Mouse (Mus musculus) E14TG2a.4 (cell line): ENCODE data around the gene Gal3st2c.
"Not testable (repeated sequence)": the region's sequence is repeated elsewhere in the genome, so short reads cannot be mapped to it uniquely, and the experiment has no call there.

Source experiments
- CTCF ChIP-seq: conservative IDR thresholded peaks from 2 replicates; pipeline ENCODE4 v1.5.1; 2014; ENCODE audit warnings: low read length
- NANOG ChIP-seq: IDR thresholded peaks from 2 replicates; pipeline ENCODE4 v1.6.1; 2014; ENCODE audit warnings: borderline replicate concordance, low read length, mixed read lengths
- POU5F1 ChIP-seq: IDR thresholded peaks from 2 replicates; pipeline ENCODE4 v1.6.1; 2014; ENCODE audit warnings: low read length, borderline replicate concordance

DNA sequence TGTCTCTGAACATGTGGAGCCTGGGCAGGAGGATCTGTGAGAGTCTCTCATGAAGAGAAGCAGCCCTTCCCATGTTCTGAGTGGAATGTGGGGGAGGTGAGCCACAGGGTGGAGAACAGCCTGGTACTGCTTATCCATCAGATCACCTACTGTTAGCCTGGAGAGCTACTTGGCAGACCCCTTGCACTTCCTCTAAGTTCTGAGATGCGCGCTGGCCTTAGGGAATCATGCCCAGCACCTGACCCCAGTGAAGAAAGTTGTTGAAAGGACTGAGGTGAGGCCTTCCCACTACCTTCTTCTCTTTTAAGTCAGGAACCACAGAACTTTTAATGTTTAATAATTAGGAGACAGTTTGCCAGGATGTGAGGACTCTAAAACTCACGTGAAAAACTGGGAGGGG, 1.2 kb downstream of the Gal3st2c start:
- TF ChIP-seq NANOG, CTCF, POU5F1: not testable (repeated sequence)
